Mouse (Mus musculus) granulocyte monocyte progenitor cell, adult 5-6 weeks (primary cell): ENCODE data around the gene Vps35. TPM values are rescaled to one million over a fixed set of nuclear protein-coding genes. Genes with fewer than 3 reads are reported as not detected.

Source experiments
- ATAC-seq: replicated peaks from 2 replicates; pipeline ENCODE4 v1.8.0; 2016; ENCODE audit warnings: mild to moderate bottlenecking, moderate TSS enrichment, inconsistent platforms; ENCODE audit not compliant: poor library complexity, severe bottlenecking
- total RNA-seq, 2 experiments: library from RNA; stranded (forward) in 1 of 2; stranded (reverse) in 1 of 2; fragments of 200-712, 200-1000 nt in 1 of 2; fragments of >200 nt in 1 of 2; fragmentation: Nextera tagmentation in 1 of 2; gene quantifications; 2 replicates each; pipeline ENCODE4 v1.2.3; 2014 to 2017

Vps35 gene
- total RNA-seq, 2 experiments from 2014 or later, result 72.7 to 108 TPM

GRCm38 (mm10) chr8:85220992-85221391 is 78.6 kb downstream of the Vps35 start:
- no peak for ATAC-seq

GRCm38 (mm10) chr8:85220220-85220619 is 79.4 kb downstream of the Vps35 start:
- no peak for ATAC-seq

Other genes starting within 250 kb of the Vps35 start
- gene Fbxw9, start 239.7 kb downstream of the Vps35 start, total RNA-seq (2014; fragmentation: Nextera tagmentation), result 11.6 and 13.5 TPM in 2 replicates
- gene Fbxw9, start 239.7 kb downstream of the Vps35 start, total RNA-seq (2017), result 4.1 and 5.9 TPM in 2 replicates
- gene Gm5741, start 231.8 kb downstream of the Vps35 start, total RNA-seq (2014; fragmentation: Nextera tagmentation), result not detected in 2 replicates
- not detected in 2 replicates for gene Gm5741, start 231.8 kb downstream of the Vps35 start, total RNA-seq (2017)
- 42.0 and 66.5 TPM in 2 replicates for gene Dhps, start 228.0 kb downstream of the Vps35 start, total RNA-seq (2014; fragmentation: Nextera tagmentation)
- 19.6 and 30.1 TPM in 2 replicates for gene Dhps, start 228.0 kb downstream of the Vps35 start, total RNA-seq (2017)
- 189 and 191 TPM in 2 replicates for gene Wdr83os, start 219.1 kb downstream of the Vps35 start, total RNA-seq (2014; fragmentation: Nextera tagmentation)
- 36.6 and 47.4 TPM in 2 replicates for gene Wdr83os, start 219.1 kb downstream of the Vps35 start, total RNA-seq (2017)
- gene Wdr83, start 218.5 kb downstream of the Vps35 start, total RNA-seq (2014; fragmentation: Nextera tagmentation), result 56.2 and 81.8 TPM in 2 replicates
- 23.3 and 32.8 TPM in 2 replicates for gene Wdr83, start 218.5 kb downstream of the Vps35 start, total RNA-seq (2017)
- gene Man2b1, start 216.5 kb downstream of the Vps35 start, total RNA-seq (2014; fragmentation: Nextera tagmentation), result 91.4 and 110 TPM in 2 replicates
- gene Man2b1, start 216.5 kb downstream of the Vps35 start, total RNA-seq (2017), result 52.9 and 83.5 TPM in 2 replicates
- gene Zfp791, start 176.7 kb downstream of the Vps35 start, total RNA-seq (2014; fragmentation: Nextera tagmentation), result not detected in 2 replicates
- gene Zfp791, start 176.7 kb downstream of the Vps35 start, total RNA-seq (2017), result not detected in 2 replicates
- gene Cks1brt, start 147.9 kb downstream of the Vps35 start, total RNA-seq (2014; fragmentation: Nextera tagmentation), result not detected in 2 replicates
- not detected in 2 replicates for gene Cks1brt, start 147.9 kb downstream of the Vps35 start, total RNA-seq (2017)
- not detected in 2 replicates for gene Olfr371, start 73.8 kb downstream of the Vps35 start, total RNA-seq (2014; fragmentation: Nextera tagmentation)
- gene Olfr371, start 73.8 kb downstream of the Vps35 start, total RNA-seq (2017), result not detected in 2 replicates
- 96.0 and 116 TPM in 2 replicates for gene Orc6, start 170 bp downstream of the Vps35 start, total RNA-seq (2014; fragmentation: Nextera tagmentation)
- 99.3 and 103 TPM in 2 replicates for gene Orc6, start 170 bp downstream of the Vps35 start, total RNA-seq (2017)
- gene Mylk3, start 86.5 kb upstream of the Vps35 start, total RNA-seq (2014; fragmentation: Nextera tagmentation), result 0.60 and 1.4 TPM in 2 replicates
- gene Mylk3, start 86.5 kb upstream of the Vps35 start, total RNA-seq (2017), result 1.6 and 1.9 TPM in 2 replicates
- gene 4921524J17Rik, start 133.0 kb upstream of the Vps35 start, total RNA-seq (2014; fragmentation: Nextera tagmentation), result 11.2 and 25.9 TPM in 2 replicates
- gene 4921524J17Rik, start 133.0 kb upstream of the Vps35 start, total RNA-seq (2017), result 38.7 and 52.3 TPM in 2 replicates
- gene Gpt2, start 192.8 kb upstream of the Vps35 start, total RNA-seq (2014; fragmentation: Nextera tagmentation), result 3.1 and 5.7 TPM in 2 replicates
- gene Gpt2, start 192.8 kb upstream of the Vps35 start, total RNA-seq (2017), result 4.3 and 4.6 TPM in 2 replicates